Mouse (Mus musculus): ENCODE results near the gene Psmb3. TPM values are rescaled to one million over a fixed set of nuclear protein-coding genes. Genes with fewer than 3 reads are reported as not detected.

The Psmb3 gene
- total and polyA plus RNA-seq, 3 experiments, result 648 to 914 TPM; not detected in 1

GRCm38 (mm10) chr11:97717369-97718280 is 14.4 kb downstream of the Psmb3 start:
- Histone ChIP-seq H3K9me3 (replicated peaks; ENCODE audit: insufficient read depth, low read length) (no peaks in the 10 kb centered on the region), H3K36me3 (ENCODE audit: control insufficient read depth in 1 of 2, insufficient read depth in 2 of 2, low read length in 2 of 2) (peaks cover 3 to 5% of the 10 kb centered on the region in 2 experiments; a peak in 3 of 4 replicates), H3K27me3 (ENCODE audit: control insufficient read depth in 1 of 2, insufficient read depth in 2 of 2, low read length in 2 of 2) (no peaks in the 10 kb centered on the region), H3K79me2 (ENCODE audit: control insufficient read depth, insufficient read depth, low read length, poor library complexity) (no peaks in the 10 kb centered on the region), H3K9ac (ENCODE audit: control insufficient read depth, low read depth, low read length, poor library complexity, severe bottlenecking) (peak overlapping the region; percentile 12; the same call in 1 of the 2 replicates), H3K4me3 (ENCODE audit: control insufficient read depth in 1 of 2, insufficient read depth in 1 of 2, low read depth in 2 of 2, low read length in 2 of 2) (no peak overlapping the region), H3K4me1 (ENCODE audit: control insufficient read depth in 1 of 2, insufficient read depth in 2 of 2, low read length in 2 of 2) (peaks cover 0 to 3% of the 10 kb centered on the region in 2 experiments; a peak in 2 of 4 replicates), H3K27ac (ENCODE audit: control insufficient read depth, low read depth, low read length) (peak overlapping the region; percentile 53; the same call in 1 of the 2 replicates)
- DNase-seq (ENCODE audit: low read depth, low spot score), result no peak
- no peak for TF ChIP-seq SMC3 (IDR thresholded peaks at IDR 0.05; ENCODE audit: low read depth, low read length)

GRCm38 (mm10) chr11:97718281-97718860 is 15.2 kb downstream of the Psmb3 start:
- peak overlapping the region; percentile 12; the same call in 1 of the 2 replicates for H3K9ac ChIP-seq (ENCODE audit: control insufficient read depth, low read depth, low read length, poor library complexity, severe bottlenecking)
- DNase-seq (ENCODE audit: low read depth, low spot score), result no peak
- H3K27ac ChIP-seq (ENCODE audit: control insufficient read depth, low read depth, low read length), result peak overlapping the region; percentile 53; the same call in 1 of the 2 replicates
- H3K27me3 ChIP-seq (ENCODE audit: control insufficient read depth in 1 of 2, insufficient read depth in 2 of 2, low read length in 2 of 2), result no peaks in the 10 kb centered on the region
- H3K9me3 ChIP-seq (replicated peaks; ENCODE audit: insufficient read depth, low read length), result no peaks in the 10 kb centered on the region
- H3K4me1 ChIP-seq (ENCODE audit: control insufficient read depth in 1 of 2, insufficient read depth in 2 of 2, low read length in 2 of 2), result peaks cover 0 to 3% of the 10 kb centered on the region in 2 experiments; a peak in 2 of 4 replicates
- H3K36me3 ChIP-seq (ENCODE audit: control insufficient read depth in 1 of 2, insufficient read depth in 2 of 2, low read length in 2 of 2), result peaks cover 3 to 10% of the 10 kb centered on the region in 2 experiments; a peak in 3 of 4 replicates
- no peak overlapping the region for H3K4me3 ChIP-seq (ENCODE audit: control insufficient read depth in 1 of 2, insufficient read depth in 1 of 2, low read depth in 2 of 2, low read length in 2 of 2)
- TF ChIP-seq RAD21 (IDR thresholded peaks at IDR 0.05; ENCODE audit: low read depth, low read length), result no peak
- TF ChIP-seq GATA1 (IDR thresholded peaks at IDR 0.05; ENCODE audit: low read depth, low read length), result no peak
- no peak for TF ChIP-seq POLR2AphosphoS5 (IDR thresholded peaks at IDR 0.05; ENCODE audit: borderline replicate concordance, low read depth, low read length)
- TF ChIP-seq POLR2AphosphoS2 (IDR thresholded peaks at IDR 0.05; ENCODE audit: low read length), result no peak
- TF ChIP-seq CTCF (IDR thresholded peaks at IDR 0.05 in 2 of 3, conservative IDR thresholded peaks at IDR 0.05 in 1 of 3; ENCODE audit: control insufficient read depth in 1 of 3, insufficient read depth in 1 of 3, low read depth in 2 of 3, low read length in 3 of 3, poor library complexity in 1 of 3, severe bottlenecking in 1 of 3), result no peak
- no peak for TF ChIP-seq ZC3H11A (IDR thresholded peaks at IDR 0.05; ENCODE audit: low read depth, low read length)
- TF ChIP-seq TCF12 (IDR thresholded peaks at IDR 0.05; ENCODE audit: low read depth, low read length), result no peak
- TF ChIP-seq MXI1 (IDR thresholded peaks at IDR 0.05; ENCODE audit: low read depth, low read length), result no peak
- TF ChIP-seq RCOR1 (IDR thresholded peaks at IDR 0.05; ENCODE audit: low read depth, low read length), result no peak
- TF ChIP-seq NRF1 (IDR thresholded peaks at IDR 0.05; ENCODE audit: insufficient read depth, low read depth, low read length, poor library complexity, severe bottlenecking), result no peak
- TF ChIP-seq NELFE (IDR thresholded peaks at IDR 0.05; ENCODE audit: low read depth, low read length), result no peak
- no peak for TF ChIP-seq JUND (IDR thresholded peaks at IDR 0.05; ENCODE audit: low read depth, low read length)
- no peaks in the 10 kb centered on the region for H3K79me2 ChIP-seq (ENCODE audit: control insufficient read depth, insufficient read depth, low read length, poor library complexity)

All from MEL (cell line).